Comparison of ENCODE assay signal across 8 mouse cellular contexts in the genomic region with DNA sequence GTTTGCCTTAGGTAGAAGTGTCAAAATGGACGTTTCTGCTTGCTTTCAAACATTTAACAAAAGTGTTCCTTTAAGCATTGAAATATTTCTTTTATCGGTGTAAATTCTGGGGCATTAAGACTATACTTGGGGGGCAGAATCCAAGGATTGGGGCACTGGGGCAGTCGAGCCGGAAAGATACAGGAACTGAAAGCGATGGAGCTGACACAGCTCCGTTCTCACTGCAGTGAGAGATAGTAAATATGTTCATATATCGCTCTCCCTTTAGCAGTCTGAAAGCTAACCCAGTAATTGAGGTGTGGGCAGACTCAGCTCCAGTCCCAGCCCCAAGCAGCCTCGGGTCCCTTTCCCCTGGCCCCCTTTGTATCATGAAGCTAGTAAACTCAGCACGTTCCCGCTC. TPM values are rescaled to one million over a fixed set of nuclear protein-coding genes. Genes with fewer than 3 reads are reported as not detected.
DNase-seq lines count a peak whose midpoint lies in the region; ATAC-seq and TF ChIP-seq lines count a peak whose summit lies in the region.

No protein-coding gene starts in this region.

- H3K27ac ChIP-seq in heart, embryonic 10.5 days, result no peak overlapping the region

- peaks cover 26% of the 10 kb centered on the region; the same call in 1 of the 2 replicates for H3K27me3 ChIP-seq in heart, embryonic 10.5 days (ENCODE audit: insufficient read depth, poor library complexity, severe bottlenecking)
- H3K27me3 ChIP-seq in E14TG2a.4 (ENCODE audit: insufficient read depth, low read length), result peaks cover 28% of the 10 kb centered on the region

- ATAC-seq in granulocyte monocyte progenitor cell, adult 5-6 weeks (replicated peaks; ENCODE audit: poor library complexity, severe bottlenecking), result peak; percentile 47
- peak; percentile 53 for ATAC-seq in megakaryocyte, adult 5-6 weeks (ENCODE audit: poor library complexity, severe bottlenecking)

- no peaks in the 10 kb centered on the region for H3K36me3 ChIP-seq in heart, embryonic 10.5 days
- H3K36me3 ChIP-seq in E14TG2a.4 (ENCODE audit: insufficient read depth, low read length), result no peaks in the 10 kb centered on the region

- 37% methylated on average over 10 of the region's 10 CpGs for WGBS in heart, embryonic 10.5 days

- peak; percentile 74 for DNase-seq in heart, embryonic 10.5 days (ENCODE audit: low spot score)
- no peak for DNase-seq in heart, adult 8-10 months (ENCODE audit: low spot score)
- DNase-seq in frontal cortex, postnatal 10 days (ENCODE audit: low spot score in 2 of 2), result no peak
- no peak for DNase-seq in thymus, postnatal 36 days
- DNase-seq in cerebellum, postnatal 10 days, result no peak

- H3K4me3 ChIP-seq in heart, embryonic 10.5 days, result peak overlapping the region; percentile 72
- peak overlapping the region; percentile 73 for H3K4me3 ChIP-seq in E14TG2a.4 (replicated peaks; ENCODE audit: low read length)

- no peaks in the 10 kb centered on the region for H3K9me3 ChIP-seq in heart, embryonic 10.5 days
- peaks cover 29% of the 10 kb centered on the region for H3K9me3 ChIP-seq in E14TG2a.4 (ENCODE audit: low read length)

- H3K4me1 ChIP-seq in heart, embryonic 10.5 days, result peaks cover 22% of the 10 kb centered on the region
- H3K4me1 ChIP-seq in E14TG2a.4 (replicated peaks; ENCODE audit: low read depth, low read length), result peaks cover 4% of the 10 kb centered on the region; the same call in 1 of the 2 replicates

- no peak for TF ChIP-seq CTCF in E14TG2a.4 (conservative IDR thresholded peaks at IDR 0.05; ENCODE audit: low read length)

RNA-seq across cellular contexts. Expression of gene Mcub, which starts 1.0 kb away (rescaled TPM):
- polyA plus RNA-seq in heart, embryonic 10.5 days (2016; fragmentation: Nextera tagmentation; extraction: Ambion mirVana), result 3.9 and 6.0 TPM in 2 replicates
- total RNA-seq in heart, adult 8-10 months (2022), result 1 to 10 TPM; 1.1 to 2.5 (median 1.6) TPM
- total RNA-seq in granulocyte monocyte progenitor cell, adult 5-6 weeks (2014; fragmentation: Nextera tagmentation), result 4.6 and 12.8 TPM in 2 replicates
- total RNA-seq in granulocyte monocyte progenitor cell, adult 5-6 weeks (2017), result 1.9 and 4.2 TPM in 2 replicates
- total RNA-seq in megakaryocyte, adult 5-6 weeks (2015), result 102 and 117 TPM in 2 replicates
- 155 and 162 TPM in 2 replicates for total RNA-seq in megakaryocyte, adult 5-6 weeks (2017)

Comparison
In these comparisons a context has a peak if more than half of its experiments do, and no peak if none do; other contexts are left out.
1. RNA of gene Mcub, which starts 1.0 kb away (total RNA-seq): 102 to 162 TPM in megakaryocyte, adult 5-6 weeks; 1.9 to 12.8 TPM in granulocyte monocyte progenitor cell, adult 5-6 weeks and 1.1 to 2.5 TPM in heart, adult 8-10 months; every median in the first group is over 4 times any median in the second.